Mouse (Mus musculus): ENCODE data around the gene Ccdc181. TPM values are rescaled to one million over a fixed set of nuclear protein-coding genes. Genes with fewer than 3 reads are reported as not detected.

The Ccdc181 gene
- polyA plus RNA-seq, 1 experiment from 2014 or later, result 11.0 TPM

GRCm38 (mm10) chr1:164292040-164292439, 16.7 kb downstream of the Ccdc181 start:
- Histone ChIP-seq H3K27me3 (no peaks in the 10 kb centered on the region), H3K9me3 (replicated peaks) (no peaks in the 10 kb centered on the region), H3K9ac (no peak overlapping the region), H3K4me2 (no peak overlapping the region), H3K4me3 (replicated peaks) (no peak overlapping the region), H3K27ac (no peak overlapping the region), H3K4me1 (peaks cover 5% of the 10 kb centered on the region; the same call in 1 of the 2 replicates), H3K36me3 (peaks cover 60% of the 10 kb centered on the region)
- WGBS, result 88% methylated on average over 5 of the region's 5 CpGs
- ATAC-seq (replicated peaks; ENCODE audit: low FRiP score), result no peak

- no peaks in the 10 kb centered on the region for H3K27me3 ChIP-seq
- peaks cover 80% of the 10 kb centered on the region for H3K36me3 ChIP-seq
- ATAC-seq (replicated peaks; ENCODE audit: low FRiP score), result no peak
- H3K4me2 ChIP-seq, result no peak overlapping the region
- no peak overlapping the region for H3K9ac ChIP-seq
- no peak overlapping the region for H3K27ac ChIP-seq
- no peak overlapping the region for H3K4me3 ChIP-seq (replicated peaks)
- 87% methylated on average over 6 of the region's 6 CpGs for WGBS
- no peaks in the 10 kb centered on the region for H3K4me1 ChIP-seq
- no peaks in the 10 kb centered on the region for H3K9me3 ChIP-seq (replicated peaks)
Measured at GRCm38 (mm10) chr1:164294071-164294470, 18.7 kb downstream of the Ccdc181 start.

GRCm38 (mm10) chr1:164296473-164296872, 21.1 kb downstream of the Ccdc181 start:
- H3K4me2 ChIP-seq, result no peak overlapping the region
- H3K9me3 ChIP-seq (replicated peaks), result no peaks in the 10 kb centered on the region
- H3K27ac ChIP-seq, result no peak overlapping the region
- H3K4me1 ChIP-seq, result no peaks in the 10 kb centered on the region
- no peak for ATAC-seq (replicated peaks; ENCODE audit: low FRiP score)
- H3K36me3 ChIP-seq, result peaks cover 86% of the 10 kb centered on the region
- no peak overlapping the region for H3K4me3 ChIP-seq (replicated peaks)
- H3K27me3 ChIP-seq, result no peaks in the 10 kb centered on the region
- H3K9ac ChIP-seq, result no peak overlapping the region
- 92% methylated on average over 4 of the region's 5 CpGs for WGBS

GRCm38 (mm10) chr1:164301949-164302348, 26.6 kb downstream of the Ccdc181 start:
- Histone ChIP-seq H3K4me3 (replicated peaks) (no peak overlapping the region), H3K27me3 (no peaks in the 10 kb centered on the region), H3K4me1 (peaks cover 12% of the 10 kb centered on the region), H3K27ac (no peak overlapping the region), H3K4me2 (no peak overlapping the region), H3K9me3 (replicated peaks) (no peaks in the 10 kb centered on the region), H3K36me3 (peaks cover 70% of the 10 kb centered on the region), H3K9ac (no peak overlapping the region)
- WGBS, result 92% methylated on average over 4 of the region's 4 CpGs
- ATAC-seq (replicated peaks; ENCODE audit: low FRiP score), result no peak

GRCm38 (mm10) chr1:164303821-164304220, 28.4 kb downstream of the Ccdc181 start, which contains the start of gene Nme7:
TSS of gene Nme7 (plus strand) at chr1:164304121.
- peaks cover 21% of the 10 kb centered on the region for H3K4me1 ChIP-seq
- no peaks in the 10 kb centered on the region for H3K9me3 ChIP-seq (replicated peaks)
- H3K27me3 ChIP-seq, result no peaks in the 10 kb centered on the region
- H3K4me3 ChIP-seq (replicated peaks), result no peak within 1 kb of the TSS
- no peak for ATAC-seq (replicated peaks; ENCODE audit: low FRiP score)
- no peak within 1 kb of the TSS for H3K27ac ChIP-seq
- no peak within 1 kb of the TSS for H3K4me2 ChIP-seq
- peaks cover 51% of the 10 kb centered on the region for H3K36me3 ChIP-seq
- no peak within 1 kb of the TSS for H3K9ac ChIP-seq
- WGBS, result 90% methylated on average over 5 of the region's 5 CpGs

- WGBS, result under 1% methylated on average over 35 of the region's 35 CpGs
- Histone ChIP-seq H3K27ac (peak within 1 kb of the TSS; percentile 80), H3K4me1 (peaks cover 21% of the 10 kb centered on the region), H3K4me3 (replicated peaks) (peak within 1 kb of the TSS; percentile 92), H3K36me3 (peaks cover 26% of the 10 kb centered on the region), H3K9me3 (replicated peaks) (no peaks in the 10 kb centered on the region), H3K9ac (peak within 1 kb of the TSS; percentile 82), H3K4me2 (peak within 1 kb of the TSS; percentile 75), H3K27me3 (no peaks in the 10 kb centered on the region)
- ATAC-seq (replicated peaks; ENCODE audit: low FRiP score), result peak; percentile 100
Measured at GRCm38 (mm10) chr1:164307124-164307751, 31.9 kb downstream of the Ccdc181 start, which contains the start of gene Blzf1. TSS of gene Blzf1 (minus strand) at chr1:164307489.

GRCm38 (mm10) chr1:164307922-164308321, 32.5 kb downstream of the Ccdc181 start:
- H3K27ac ChIP-seq, result peak overlapping the region; percentile 64; the same call in 1 of the 2 replicates
- H3K4me3 ChIP-seq (replicated peaks), result peak overlapping the region; percentile 92
- H3K4me1 ChIP-seq, result peaks cover 21% of the 10 kb centered on the region
- H3K9me3 ChIP-seq (replicated peaks), result no peaks in the 10 kb centered on the region
- peaks cover 28% of the 10 kb centered on the region for H3K36me3 ChIP-seq
- H3K27me3 ChIP-seq, result no peaks in the 10 kb centered on the region
- ATAC-seq (replicated peaks; ENCODE audit: low FRiP score), result no peak
- WGBS, result 9% methylated on average over 10 of the region's 10 CpGs
- H3K4me2 ChIP-seq, result peak overlapping the region; percentile 75
- H3K9ac ChIP-seq, result peak overlapping the region; percentile 27

GRCm38 (mm10) chr1:164314085-164314484, 38.7 kb downstream of the Ccdc181 start:
- Histone ChIP-seq H3K9ac (no peak overlapping the region), H3K27me3 (no peaks in the 10 kb centered on the region), H3K4me1 (no peaks in the 10 kb centered on the region), H3K36me3 (peaks cover 41% of the 10 kb centered on the region), H3K27ac (no peak overlapping the region), H3K4me2 (no peak overlapping the region), H3K9me3 (replicated peaks) (no peaks in the 10 kb centered on the region), H3K4me3 (replicated peaks) (no peak overlapping the region)
- no peak for ATAC-seq (replicated peaks; ENCODE audit: low FRiP score)
- WGBS, result 89% methylated on average over 5 of the region's 5 CpGs

- ATAC-seq (replicated peaks; ENCODE audit: low FRiP score), result no peak
- no peak overlapping the region for H3K4me2 ChIP-seq
- H3K4me3 ChIP-seq (replicated peaks), result no peak overlapping the region
- no peak overlapping the region for H3K9ac ChIP-seq
- 76% methylated on average over 8 of the region's 8 CpGs for WGBS
- H3K27ac ChIP-seq, result no peak overlapping the region
- no peaks in the 10 kb centered on the region for H3K9me3 ChIP-seq (replicated peaks)
- H3K4me1 ChIP-seq, result no peaks in the 10 kb centered on the region
- H3K27me3 ChIP-seq, result no peaks in the 10 kb centered on the region
- H3K36me3 ChIP-seq, result peaks cover 41% of the 10 kb centered on the region
Measured at GRCm38 (mm10) chr1:164315266-164315665, 39.9 kb downstream of the Ccdc181 start.

GRCm38 (mm10) chr1:164316697-164317096, 41.3 kb downstream of the Ccdc181 start:
- H3K4me1 ChIP-seq, result peaks cover 3% of the 10 kb centered on the region; the same call in 1 of the 2 replicates
- no peaks in the 10 kb centered on the region for H3K27me3 ChIP-seq
- ATAC-seq (replicated peaks; ENCODE audit: low FRiP score), result no peak
- 37% methylated on average over 3 of the region's 3 CpGs for WGBS
- H3K9me3 ChIP-seq (replicated peaks), result no peaks in the 10 kb centered on the region
- no peak overlapping the region for H3K9ac ChIP-seq
- no peak overlapping the region for H3K4me2 ChIP-seq
- no peak overlapping the region for H3K27ac ChIP-seq
- no peak overlapping the region for H3K4me3 ChIP-seq (replicated peaks)
- H3K36me3 ChIP-seq, result peaks cover 35% of the 10 kb centered on the region

- 86% methylated on average over 9 of the region's 9 CpGs for WGBS
- ATAC-seq (replicated peaks; ENCODE audit: low FRiP score), result no peak
- H3K4me1 ChIP-seq, result peaks cover 3% of the 10 kb centered on the region; the same call in 1 of the 2 replicates
Measured at GRCm38 (mm10) chr1:164317261-164317660, 41.9 kb downstream of the Ccdc181 start.

GRCm38 (mm10) chr1:164318474-164318873, 43.1 kb downstream of the Ccdc181 start:
- WGBS, result 94% methylated on average over 5 of the region's 5 CpGs

More at GRCm38 (mm10) chr1:164317261-164317660, 41.9 kb downstream of the Ccdc181 start:
- H3K9ac ChIP-seq, result no peak overlapping the region
- no peak overlapping the region for H3K4me2 ChIP-seq
- H3K27me3 ChIP-seq, result no peaks in the 10 kb centered on the region
- H3K27ac ChIP-seq, result no peak overlapping the region
- no peaks in the 10 kb centered on the region for H3K9me3 ChIP-seq (replicated peaks)
- peaks cover 34% of the 10 kb centered on the region for H3K36me3 ChIP-seq
- H3K4me3 ChIP-seq (replicated peaks), result no peak overlapping the region

More at GRCm38 (mm10) chr1:164318474-164318873, 43.1 kb downstream of the Ccdc181 start:
- Histone ChIP-seq H3K9me3 (replicated peaks) (no peaks in the 10 kb centered on the region), H3K9ac (no peak overlapping the region), H3K4me1 (peaks cover 3% of the 10 kb centered on the region; the same call in 1 of the 2 replicates), H3K27ac (no peak overlapping the region), H3K4me2 (no peak overlapping the region), H3K27me3 (no peaks in the 10 kb centered on the region), H3K36me3 (peaks cover 22% of the 10 kb centered on the region), H3K4me3 (replicated peaks) (no peak overlapping the region)
- ATAC-seq (replicated peaks; ENCODE audit: low FRiP score), result no peak

Data from kidney, embryonic 15.5 days (tissue).